Mouse (Mus musculus) Patski (cell line): ENCODE results near the gene Gp9. TPM values are rescaled to one million over a fixed set of nuclear protein-coding genes. Genes with fewer than 3 reads are reported as not detected.

ENCODE experiments used
- ATAC-seq: fragments of 100-300 bp; one replicate; pipeline ENCODE4 v1.8.0; 2021
- CTCF ChIA-PET: fragments of 350-600 bp; sonication (Branson Sonifier 250); formaldehyde crosslinking; loops from one replicate; lab custom pipeline; 2022; ENCODE audit warnings: inconsistent platforms; lab: Charles Lee
- POLR2A ChIA-PET: fragments of 350-600 bp; sonication (Branson Sonifier 250); formaldehyde crosslinking; loops from one replicate; lab custom pipeline; 2022; ENCODE audit warnings: antibody characterized with exemption, inconsistent platforms; lab: Charles Lee
- DNase-seq: peaks from one replicate; pipeline ENCODE4 v3.0.0-alpha.2; 2011; ENCODE audit warnings: low read depth, low spot score
- H3K27me3 ChIP-seq: fragments of 371-371 bp; one replicate; pipeline ENCODE4 v1.5.1; 2021
- CTCF ChIP-seq: fragments of 100-300 bp; IDR thresholded peaks from one replicate; pipeline ENCODE4 v1.5.1; 2021
- in situ Hi-C: fragments of 300-500 bp; cut with MboI; formaldehyde crosslinking; loops from 3 replicates; pipeline ENCODE4 v1.11.1; 2018; ENCODE audit warnings: low pct_unique_long_range_greater_than_20kb, mixed read lengths
- polyA plus RNA-seq: library from polyadenylated mRNA; unstranded; gene quantifications from one replicate; pipeline ENCODE4 v1.2.3, GENCODE M21; 2021

The Gp9 gene
- polyA plus RNA-seq, 1 experiment from 2014 or later = not detected

- ChIA-PET CTCF (interaction anchor here (1.5 kb wide), 1 partner anchor 13 kb away, joined by 3 read pairs; no protein-coding TSS in a partner anchor), POLR2A (no interaction called here)
- H3K27me3 ChIP-seq = no peaks in the 10 kb centered on the region
- no peak for DNase-seq
- ATAC-seq = no peak
- in situ Hi-C loops = no loop called here
- TF ChIP-seq CTCF = no peak
These were observed 9.4 kb downstream of the Gp9 start for GRCm38 (mm10) chr6:87787108-87787890.

- DNase-seq = no peak
- ChIA-PET CTCF (interaction anchor here (1.5 kb wide), 1 partner anchor 12 kb away, joined by 3 read pairs; no protein-coding TSS in a partner anchor), POLR2A (no interaction called here)
- no peak for ATAC-seq
- H3K27me3 ChIP-seq = no peaks in the 10 kb centered on the region
- in situ Hi-C loops = no loop called here
- no peak for TF ChIP-seq CTCF
These were observed 10.5 kb downstream of the Gp9 start for GRCm38 (mm10) chr6:87788266-87788895.

GRCm38 (mm10) chr6:87788896-87789587 lies 11.2 kb downstream of the Gp9 start:
- DNase-seq = no peak
- ChIA-PET POLR2A (no interaction called here), CTCF (no interaction called here)
- ATAC-seq = no peak
- TF ChIP-seq CTCF = no peak
- in situ Hi-C loops = no loop called here
- no peaks in the 10 kb centered on the region for H3K27me3 ChIP-seq

DNA sequence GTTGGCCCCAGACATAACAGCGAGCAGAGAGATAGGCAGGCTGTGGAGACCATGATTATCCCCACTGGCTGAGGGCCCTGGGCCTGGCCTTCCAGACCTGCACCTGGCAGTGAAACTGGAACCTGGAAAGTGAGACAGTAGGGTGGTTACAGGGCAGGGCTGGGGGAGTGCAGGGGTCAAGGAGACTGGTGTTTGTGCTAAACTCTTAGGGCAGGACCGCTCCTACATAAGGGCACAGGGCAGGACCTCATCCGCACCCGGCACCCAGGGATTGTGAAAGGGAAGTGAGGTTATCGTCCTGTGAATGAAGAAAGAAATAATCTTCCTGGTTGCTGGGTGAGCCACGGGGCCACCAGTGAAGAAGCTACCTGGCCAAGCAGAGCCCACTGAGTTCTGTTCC lies 11.9 kb downstream of the Gp9 start:
- in situ Hi-C loops = no loop called here
- no peaks in the 10 kb centered on the region for H3K27me3 ChIP-seq
- no peak for TF ChIP-seq CTCF
- CTCF ChIA-PET = interaction anchor here (1.1 kb wide), 1 partner anchor 11 kb away, joined by 3 read pairs; no protein-coding TSS in a partner anchor
- POLR2A ChIA-PET = no interaction called here
- DNase-seq = no peak
- no peak for ATAC-seq

DNA sequence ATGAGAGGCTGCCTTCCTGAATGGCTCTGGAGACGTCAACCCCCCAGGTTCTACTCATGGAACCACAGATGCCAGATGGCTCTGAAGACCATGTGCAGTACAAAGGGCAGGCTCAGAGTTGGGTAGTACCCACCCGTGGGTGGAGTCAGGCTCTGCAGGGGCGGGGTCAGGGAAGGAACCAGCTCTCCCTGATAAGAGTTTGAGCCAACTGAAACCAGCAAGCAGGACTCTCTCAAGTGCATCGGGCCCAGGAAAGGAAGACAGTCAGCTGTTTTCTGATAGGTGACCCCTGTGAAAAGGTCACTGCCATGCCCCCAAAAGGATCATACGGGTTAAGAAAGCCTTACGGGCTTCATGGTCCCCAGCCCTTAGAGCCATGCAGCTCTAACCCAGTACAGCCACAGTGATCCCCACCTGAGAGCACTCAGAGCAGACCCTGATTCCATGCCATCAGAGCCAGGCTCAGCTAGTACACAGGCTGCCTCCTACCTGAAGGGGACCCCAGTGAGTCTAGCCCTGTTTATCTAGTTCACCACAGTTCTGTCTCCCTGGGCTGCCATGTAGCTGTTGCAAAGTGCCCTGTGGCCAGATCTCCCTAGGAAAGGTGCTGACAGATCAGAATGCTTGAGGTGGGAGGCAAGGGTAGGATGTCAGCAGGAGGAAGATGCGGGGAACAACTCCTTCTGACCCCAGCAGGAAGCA lies 13.1 kb downstream of the Gp9 start:
- POLR2A ChIA-PET = interaction anchor here (0.9 kb wide), 1 partner anchor 9 kb away, joined by 3 read pairs; no protein-coding TSS in a partner anchor
- H3K27me3 ChIP-seq = no peaks in the 10 kb centered on the region
- in situ Hi-C loops = no loop called here
- DNase-seq (no peak), ATAC-seq (no peak)
- CTCF ChIA-PET = interaction anchor here (1.1 kb wide), 1 partner anchor 9 kb away, joined by 3 read pairs; no protein-coding TSS in a partner anchor
- TF ChIP-seq CTCF = no peak

DNA sequence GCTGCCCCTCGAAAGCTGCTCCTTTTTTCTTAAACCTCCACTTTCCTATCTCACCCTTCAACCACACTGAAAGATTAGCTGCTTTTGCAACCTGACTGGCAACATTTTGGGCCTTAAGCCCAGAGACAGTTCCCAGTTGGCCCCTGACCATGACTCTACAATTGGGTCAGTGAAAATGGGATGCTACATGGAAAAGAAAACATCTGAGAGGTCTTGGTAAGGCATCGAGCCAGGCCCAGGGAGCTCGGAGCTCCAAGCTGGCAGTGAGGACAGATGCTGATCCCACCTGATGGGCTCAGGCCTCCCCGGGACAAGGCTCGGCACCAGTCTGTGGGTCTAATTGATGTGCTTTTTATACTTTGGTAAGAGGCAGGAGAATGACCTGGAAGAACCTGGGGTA lies 14.0 kb downstream of the Gp9 start:
- in situ Hi-C loops = no loop called here
- DNase-seq (no peak), ATAC-seq (no peak)
- TF ChIP-seq CTCF = no peak
- no peaks in the 10 kb centered on the region for H3K27me3 ChIP-seq
- CTCF ChIA-PET = interaction anchor here (1.0 kb wide), 1 partner anchor 11 kb away, joined by 4 read pairs; no protein-coding TSS in a partner anchor
- POLR2A ChIA-PET = interaction anchor here (0.9 kb wide), 1 partner anchor 9 kb away, joined by 3 read pairs; no protein-coding TSS in a partner anchor

GRCm38 (mm10) chr6:87793821-87794510 lies 16.1 kb downstream of the Gp9 start:
- TF ChIP-seq CTCF = no peak
- in situ Hi-C loops = no loop called here
- ATAC-seq (no peak), DNase-seq (no peak)
- ChIA-PET CTCF (no interaction called here), POLR2A (no interaction called here)
- no peaks in the 10 kb centered on the region for H3K27me3 ChIP-seq

DNA sequence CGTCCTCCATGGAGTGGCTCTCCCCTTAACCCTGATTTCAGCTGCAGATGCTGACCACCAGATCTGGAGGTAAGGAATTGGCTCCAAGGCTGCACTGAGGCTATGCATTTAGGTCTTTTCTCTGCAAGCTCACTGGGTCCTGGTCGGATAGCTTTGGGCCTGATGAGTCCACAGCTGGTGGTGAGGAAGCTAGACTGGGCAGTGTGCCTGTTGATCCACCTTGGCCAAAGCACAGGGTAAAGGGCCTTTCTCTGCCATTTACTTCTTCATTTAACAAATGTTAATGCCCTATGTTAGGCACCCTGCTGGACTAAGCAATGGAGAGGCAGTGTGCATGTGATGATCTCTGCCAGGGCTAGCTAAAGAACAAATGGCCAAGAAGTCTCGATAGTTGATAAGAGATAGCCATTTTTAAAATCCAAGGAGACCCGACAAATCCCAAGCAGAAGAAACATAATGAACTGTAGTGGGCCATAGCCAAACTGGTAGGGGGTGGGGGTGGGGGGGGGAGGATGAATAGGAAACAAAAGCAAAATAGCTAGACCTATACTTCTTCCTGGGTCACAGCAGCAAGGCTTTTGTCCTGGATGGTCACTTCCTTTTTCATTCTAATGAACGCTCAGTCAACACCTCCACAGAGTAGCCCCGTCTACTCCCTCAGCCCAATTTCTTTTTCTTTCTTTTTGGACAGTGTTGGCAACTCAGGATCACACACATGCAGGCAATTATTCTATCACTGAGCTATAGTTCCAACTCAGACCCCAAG lies 17.7 kb downstream of the Gp9 start:
- DNase-seq = no peak
- no peak for TF ChIP-seq CTCF
- H3K27me3 ChIP-seq = no peaks in the 10 kb centered on the region
- ChIA-PET CTCF (no interaction called here), POLR2A (no interaction called here)
- in situ Hi-C loops = no loop called here
- no peak for ATAC-seq

DNA sequence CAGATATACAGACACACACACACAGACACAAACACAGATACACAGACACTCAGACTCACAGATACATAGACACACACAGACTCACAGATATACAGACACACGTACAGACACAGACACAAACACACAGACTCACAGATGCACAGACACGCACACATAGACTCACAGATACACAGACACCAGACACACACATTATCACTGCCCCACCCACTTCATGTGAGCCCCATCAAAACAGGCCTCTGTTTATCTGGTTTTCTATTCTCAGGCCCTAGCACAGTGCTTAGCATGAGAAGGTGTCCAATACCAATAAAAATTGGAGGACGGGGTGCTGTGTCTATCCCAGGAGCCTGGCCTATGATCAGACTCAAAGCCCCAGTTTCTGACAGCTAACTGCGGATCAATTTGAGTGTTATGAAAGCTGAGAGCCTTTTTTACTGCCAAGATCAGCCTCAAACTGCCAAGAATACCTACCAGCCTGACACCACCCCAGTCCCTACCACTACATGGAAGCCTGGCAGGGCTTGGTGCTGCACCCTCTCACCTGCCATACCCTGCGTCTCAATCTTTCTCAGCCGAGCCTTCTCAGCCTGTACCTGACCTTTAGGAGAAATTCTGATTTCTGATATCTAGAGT lies 18.5 kb downstream of the Gp9 start:
- ChIA-PET CTCF (no interaction called here), POLR2A (interaction anchor here (0.7 kb wide), 1 partner anchor 15 kb away, joined by 3 read pairs; no protein-coding TSS in a partner anchor)
- no peaks in the 10 kb centered on the region for H3K27me3 ChIP-seq
- ATAC-seq = no peak
- DNase-seq = no peak
- in situ Hi-C loops = no loop called here
- no peak for TF ChIP-seq CTCF
